Mouse (Mus musculus) limb, embryonic 15.5 days (tissue): Measurements from ENCODE around the gene Plcxd3. TPM values are rescaled to one million over a fixed set of nuclear protein-coding genes. Genes with fewer than 3 reads are reported as not detected.
A peak's percentile ranks its signal among the peaks of the same experiment; 100 is the strongest.

Source experiments
- ATAC-seq: fragments of 200-750 bp; cut with Nextera tagmentation; 2 replicates; pipeline ENCODE4 v1.8.0; 2017; ENCODE audit warnings: low read depth, moderate TSS enrichment; ENCODE audit not compliant: insufficient number of reproducible peaks, low FRiP score, low TSS enrichment
- H3K27ac ChIP-seq: fragments of 300-500 bp; sonication (generic); 2 replicates; pipeline ENCODE4 v1.5.1; 2015; ENCODE audit warnings: moderate library complexity, mild to moderate bottlenecking, inconsistent platforms
- H3K27me3 ChIP-seq: fragments of 300-500 bp; sonication (generic); 2 replicates; pipeline ENCODE4 v1.6.1; 2015; ENCODE audit warnings: inconsistent platforms
- H3K36me3 ChIP-seq: fragments of 300-500 bp; sonication (generic); 2 replicates; pipeline ENCODE4 v1.6.1; 2015; ENCODE audit warnings: inconsistent platforms
- H3K4me1 ChIP-seq: fragments of 300-500 bp; sonication (generic); 2 replicates; pipeline ENCODE4 v1.6.1; 2015; ENCODE audit warnings: inconsistent platforms
- H3K4me2 ChIP-seq: fragments of 300-500 bp; sonication (generic); 2 replicates; pipeline ENCODE4 v1.6.1; 2015; ENCODE audit warnings: mild to moderate bottlenecking, inconsistent platforms
- H3K4me3 ChIP-seq: fragments of 300-500 bp; sonication (generic); 2 replicates; pipeline ENCODE4 v1.5.1; 2015; ENCODE audit warnings: mild to moderate bottlenecking, inconsistent platforms
- H3K9ac ChIP-seq: fragments of 300-500 bp; sonication (generic); 2 replicates; pipeline ENCODE4 v1.6.1; 2015; ENCODE audit warnings: inconsistent platforms
- H3K9me3 ChIP-seq: fragments of 300-500 bp; sonication (generic); 2 replicates; pipeline ENCODE4 v1.6.1; 2016; ENCODE audit warnings: inconsistent platforms
- WGBS: fragments of 180-500 bp; shearing (Covaris S2); methylation state at CpG from one replicate; pipeline ENCODE4 v1.1.7; 2015; 5-methylcytosine and 5-hydroxymethylcytosine counted together
- polyA plus RNA-seq: library from polyadenylated mRNA; unstranded; fragments of >200 nt; fragmentation: Nextera tagmentation; extraction: Ambion mirVana; gene quantifications from 2 replicates; pipeline ENCODE4 v1.2.1, GENCODE M21; 2015

Plcxd3 gene
- 2.1 TPM in 2 replicates for polyA plus RNA-seq

DNA sequence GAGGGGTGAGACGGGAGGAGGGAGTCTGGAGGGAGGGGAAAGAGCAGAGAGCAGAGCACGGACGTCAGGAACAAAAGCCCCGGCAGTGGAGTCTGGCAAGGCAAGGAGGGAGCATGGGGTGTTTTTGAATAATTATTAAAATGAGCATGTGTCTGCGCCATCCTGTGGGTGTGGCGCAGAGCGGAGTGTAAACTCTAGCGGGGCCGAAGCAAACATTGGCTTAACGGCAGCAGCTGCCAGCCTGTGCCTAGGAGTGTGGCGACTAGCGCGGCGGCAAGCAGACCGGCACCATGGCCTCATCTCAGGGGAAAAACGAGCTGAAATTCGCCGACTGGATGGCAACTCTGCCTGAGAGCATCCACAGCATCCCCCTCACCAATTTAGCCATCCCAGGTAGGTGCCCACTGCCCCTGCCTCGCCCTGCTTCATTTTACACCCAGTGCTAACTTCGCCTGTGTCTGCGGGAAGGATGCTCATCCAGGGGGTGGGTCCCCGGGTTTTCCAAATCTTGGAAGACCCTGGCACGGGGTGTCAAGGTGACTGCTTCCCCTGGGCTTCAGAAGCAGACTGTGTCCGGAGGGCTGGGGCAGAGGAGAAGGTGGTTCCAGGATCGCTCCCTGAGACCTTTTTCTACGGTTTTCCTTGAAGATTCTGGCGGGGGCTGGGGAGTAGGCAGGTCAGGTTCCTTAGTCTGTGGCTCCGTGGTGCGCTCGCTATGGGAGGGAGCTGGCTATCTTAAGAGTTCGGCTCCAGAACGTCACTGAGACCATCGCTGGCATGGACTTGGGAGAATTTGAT, at the start of gene Plcxd3:
Gene Plcxd3, plus strand, starts transcription at position 69 of the 798 bp plus-strand sequence.
- H3K9ac ChIP-seq: peak within 1 kb of the TSS; percentile 26; the same call in 1 of the 2 replicates
- peak within 1 kb of the TSS; percentile 74 for H3K4me2 ChIP-seq
- H3K4me1 ChIP-seq: peaks cover 11% of the 10 kb centered on the region
- H3K4me3 ChIP-seq: peak within 1 kb of the TSS; percentile 40
- no peak for ATAC-seq
- under 1% methylated on average over 33 of the region's 33 CpGs for WGBS
- no peak within 1 kb of the TSS for H3K27ac ChIP-seq
- H3K9me3 ChIP-seq: no peaks in the 10 kb centered on the region
- peaks cover 15% of the 10 kb centered on the region; the same call in 1 of the 2 replicates for H3K27me3 ChIP-seq
- H3K36me3 ChIP-seq: no peaks in the 10 kb centered on the region

DNA sequence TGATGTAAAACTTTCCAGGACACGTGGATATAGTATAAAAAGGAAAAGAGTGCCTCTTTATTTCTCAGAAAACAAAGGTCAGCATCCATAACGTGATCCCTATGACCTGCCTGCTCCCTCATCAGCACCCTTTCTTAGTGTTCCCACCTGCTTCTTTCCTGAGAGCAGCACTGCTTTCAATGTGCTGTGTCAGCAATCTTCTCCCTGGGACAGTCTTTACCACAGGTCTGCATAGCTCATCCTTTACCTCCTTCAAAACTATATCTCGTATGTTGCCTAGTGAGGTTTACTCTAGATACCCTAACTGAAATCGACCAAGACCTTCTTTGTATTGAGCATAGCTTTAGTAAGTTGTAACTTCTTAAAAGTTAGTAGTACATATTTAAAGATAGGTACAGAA, 43.4 kb upstream of the Plcxd3 start:
- 76% methylated on average over 4 of the region's 4 CpGs for WGBS
- Histone ChIP-seq H3K36me3 (no peaks in the 10 kb centered on the region), H3K4me2 (no peak overlapping the region), H3K27me3 (no peaks in the 10 kb centered on the region), H3K9ac (no peak overlapping the region), H3K27ac (no peak overlapping the region), H3K4me1 (no peaks in the 10 kb centered on the region), H3K4me3 (no peak overlapping the region), H3K9me3 (no peaks in the 10 kb centered on the region)
- no peak for ATAC-seq

DNA sequence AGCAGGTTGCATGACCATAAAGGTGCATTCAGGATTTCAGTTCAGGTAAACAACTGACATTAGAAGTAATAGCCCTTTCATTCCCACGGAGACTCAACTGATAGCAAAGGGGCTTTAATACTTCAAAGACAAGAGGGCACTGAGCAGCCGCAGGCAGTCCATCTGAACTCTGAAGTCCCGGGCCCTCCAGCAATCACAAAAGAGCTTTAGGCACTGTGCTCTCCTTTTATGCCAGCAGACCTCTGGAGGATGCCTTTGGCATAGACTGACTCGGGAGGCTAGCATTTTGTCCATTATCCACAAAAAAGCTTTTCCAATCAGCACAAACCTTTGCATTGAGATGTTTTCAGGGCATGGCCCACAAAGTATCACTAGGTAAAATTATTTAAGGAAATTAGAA, 33.7 kb upstream of the Plcxd3 start:
- H3K4me1 ChIP-seq: no peaks in the 10 kb centered on the region
- no peaks in the 10 kb centered on the region for H3K27me3 ChIP-seq
- no peak overlapping the region for H3K27ac ChIP-seq
- no peak overlapping the region for H3K9ac ChIP-seq
- WGBS: 19% methylated on average over 4 of the region's 4 CpGs
- H3K4me3 ChIP-seq: no peak overlapping the region
- H3K9me3 ChIP-seq: no peaks in the 10 kb centered on the region
- no peak overlapping the region for H3K4me2 ChIP-seq
- no peak for ATAC-seq
- no peaks in the 10 kb centered on the region for H3K36me3 ChIP-seq

DNA sequence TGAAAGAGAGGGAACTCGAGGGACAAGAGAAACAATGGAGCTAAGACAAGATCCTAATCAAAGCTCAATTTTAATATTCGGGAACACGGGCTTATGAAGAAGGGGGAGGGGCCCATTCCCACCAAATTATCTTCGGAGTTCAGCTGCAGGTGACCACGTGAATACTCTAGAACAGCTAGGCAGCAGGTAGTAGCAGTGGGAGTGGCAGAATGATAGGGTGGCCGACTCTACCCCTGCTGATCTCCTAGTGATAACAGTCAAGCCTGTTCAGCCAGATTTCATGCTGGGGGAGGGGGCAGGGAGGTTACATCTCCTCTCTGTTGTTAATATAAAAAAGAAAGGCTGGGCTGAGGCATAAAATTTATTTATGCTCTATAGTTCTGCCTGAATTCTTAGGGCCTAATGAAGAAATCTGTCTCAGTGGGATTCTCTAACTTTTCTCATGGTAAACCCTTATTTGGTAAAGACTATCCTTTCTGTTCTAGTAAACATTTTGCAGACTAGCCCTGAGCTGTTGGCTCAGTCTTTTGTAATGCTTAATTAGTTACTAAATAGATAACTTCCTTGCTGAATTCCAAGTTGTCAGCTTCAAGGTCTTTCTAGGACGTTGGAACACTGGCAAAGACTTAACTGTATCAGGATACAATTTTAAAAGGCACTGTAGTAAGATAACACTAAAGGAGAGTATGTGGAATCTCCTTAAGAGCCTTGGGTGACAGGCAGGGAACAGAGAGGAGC, 26.3 kb upstream of the Plcxd3 start:
- no peak for ATAC-seq
- WGBS: 31% methylated on average over 7 of the region's 7 CpGs
- Histone ChIP-seq H3K9me3 (no peaks in the 10 kb centered on the region), H3K27me3 (no peaks in the 10 kb centered on the region), H3K27ac (no peak overlapping the region), H3K36me3 (no peaks in the 10 kb centered on the region), H3K4me3 (no peak overlapping the region), H3K4me1 (no peaks in the 10 kb centered on the region), H3K4me2 (no peak overlapping the region), H3K9ac (no peak overlapping the region)

DNA sequence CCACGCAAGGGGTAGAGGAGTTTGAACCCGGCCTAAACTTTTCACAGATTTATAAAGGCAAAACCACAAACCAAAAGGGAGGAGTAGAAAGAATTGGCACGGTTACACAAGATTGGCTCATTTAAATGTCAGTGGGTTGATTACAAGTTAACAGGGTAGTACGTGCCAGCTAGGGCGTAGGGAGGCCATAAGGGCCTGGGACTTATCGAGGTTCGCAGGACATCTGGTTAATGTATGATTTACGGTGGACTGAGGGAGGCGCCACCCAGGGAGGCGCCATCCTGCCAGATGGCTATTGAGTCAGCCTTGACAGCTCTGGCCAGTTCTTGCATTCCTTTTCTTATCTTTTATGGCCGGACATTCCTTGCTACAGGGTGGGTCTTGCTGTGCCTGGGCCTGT, 18.9 kb upstream of the Plcxd3 start:
- Histone ChIP-seq H3K9ac (no peak overlapping the region), H3K4me2 (no peak overlapping the region), H3K9me3 (no peaks in the 10 kb centered on the region), H3K4me1 (no peaks in the 10 kb centered on the region), H3K36me3 (no peaks in the 10 kb centered on the region), H3K4me3 (no peak overlapping the region), H3K27me3 (no peaks in the 10 kb centered on the region), H3K27ac (no peak overlapping the region)
- WGBS: 63% methylated on average over 11 of the region's 11 CpGs
- no peak for ATAC-seq

DNA sequence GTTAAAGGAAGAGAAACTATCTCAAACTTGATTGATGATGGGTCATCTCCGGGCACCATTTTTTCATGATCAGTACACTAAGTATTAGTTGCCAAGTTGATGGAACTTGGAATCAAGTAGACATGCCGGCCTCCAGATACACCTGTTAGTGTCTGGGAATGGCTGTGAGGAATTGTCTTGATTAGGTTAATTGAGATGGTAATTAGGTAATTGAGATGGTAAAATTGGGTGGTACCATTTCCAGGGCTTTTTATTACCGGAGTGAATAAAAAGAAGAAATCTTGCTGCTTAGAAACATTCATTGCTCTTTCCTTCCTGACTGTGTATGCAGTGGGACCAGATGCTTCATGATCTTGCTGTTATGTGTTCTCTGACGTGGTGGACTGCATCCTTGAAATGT, 17.6 kb upstream of the Plcxd3 start:
- Histone ChIP-seq H3K36me3 (no peaks in the 10 kb centered on the region), H3K9me3 (no peaks in the 10 kb centered on the region), H3K4me2 (no peak overlapping the region), H3K27me3 (no peaks in the 10 kb centered on the region), H3K4me3 (no peak overlapping the region), H3K4me1 (no peaks in the 10 kb centered on the region), H3K27ac (no peak overlapping the region), H3K9ac (no peak overlapping the region)
- no peak for ATAC-seq
- 74% methylated on average over 4 of the region's 4 CpGs for WGBS

DNA sequence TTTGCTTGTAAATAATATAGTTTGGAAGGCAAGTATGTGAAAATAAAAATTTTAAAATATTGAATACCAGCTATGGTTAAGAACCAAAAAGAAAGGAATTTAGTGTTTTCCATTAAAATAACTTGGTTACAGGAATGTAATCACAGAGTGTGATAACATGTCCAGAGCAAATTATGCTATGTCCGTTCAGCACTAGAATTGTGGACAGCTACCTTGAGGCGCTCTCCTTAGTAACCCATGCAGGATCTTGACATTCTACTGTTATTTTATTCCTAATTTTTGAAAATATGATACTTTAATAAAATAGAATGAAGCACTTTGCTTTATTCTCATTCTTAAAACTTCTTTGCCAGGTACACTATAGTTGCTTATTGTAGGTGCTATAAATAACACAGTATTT, 7.5 kb upstream of the Plcxd3 start:
- H3K4me1 ChIP-seq: no peaks in the 10 kb centered on the region
- H3K9me3 ChIP-seq: no peaks in the 10 kb centered on the region
- H3K9ac ChIP-seq: no peak overlapping the region
- 54% methylated on average over 2 of the region's 2 CpGs for WGBS
- no peak for ATAC-seq
- H3K4me3 ChIP-seq: no peak overlapping the region
- H3K36me3 ChIP-seq: no peaks in the 10 kb centered on the region
- no peak overlapping the region for H3K4me2 ChIP-seq
- no peak overlapping the region for H3K27ac ChIP-seq
- H3K27me3 ChIP-seq: no peaks in the 10 kb centered on the region

DNA sequence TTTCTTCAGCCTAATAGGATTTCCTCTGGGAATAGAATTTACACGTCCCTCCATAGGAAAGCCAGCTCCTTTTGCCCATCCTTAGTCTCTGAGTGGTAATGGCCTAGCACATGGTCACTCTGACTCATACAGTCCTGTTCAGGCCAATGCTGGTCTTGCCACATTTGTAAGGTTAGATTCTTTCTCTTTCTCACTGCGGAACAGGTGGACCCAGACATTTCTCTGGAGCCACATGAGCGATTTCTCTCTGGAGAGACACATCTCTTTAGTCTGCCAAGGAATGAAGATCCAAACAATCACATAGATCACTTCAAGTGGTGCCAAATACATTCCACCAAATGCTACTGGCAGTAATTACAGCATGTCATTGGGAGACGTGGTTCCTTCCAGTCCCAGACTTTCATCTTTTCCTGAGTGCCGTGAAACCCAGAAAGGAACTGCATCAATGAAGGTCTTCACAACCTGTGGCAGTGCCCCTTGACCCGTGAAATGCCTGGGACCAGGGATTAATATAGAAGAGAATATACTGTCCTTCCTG, 769 bp upstream of the Plcxd3 start:
- H3K9me3 ChIP-seq: no peaks in the 10 kb centered on the region
- H3K9ac ChIP-seq: no peak overlapping the region
- 56% methylated on average over 6 of the region's 6 CpGs for WGBS
- H3K27me3 ChIP-seq: peaks cover 15% of the 10 kb centered on the region; the same call in 1 of the 2 replicates
- 0 out of 2 replicates have a peak overlapping the region, but pooled peaks have one; percentile 74 for H3K4me2 ChIP-seq
- no peaks in the 10 kb centered on the region for H3K36me3 ChIP-seq
- ATAC-seq: no peak
- no peak overlapping the region for H3K27ac ChIP-seq
- H3K4me3 ChIP-seq: no peak overlapping the region
- peaks cover 11% of the 10 kb centered on the region for H3K4me1 ChIP-seq

DNA sequence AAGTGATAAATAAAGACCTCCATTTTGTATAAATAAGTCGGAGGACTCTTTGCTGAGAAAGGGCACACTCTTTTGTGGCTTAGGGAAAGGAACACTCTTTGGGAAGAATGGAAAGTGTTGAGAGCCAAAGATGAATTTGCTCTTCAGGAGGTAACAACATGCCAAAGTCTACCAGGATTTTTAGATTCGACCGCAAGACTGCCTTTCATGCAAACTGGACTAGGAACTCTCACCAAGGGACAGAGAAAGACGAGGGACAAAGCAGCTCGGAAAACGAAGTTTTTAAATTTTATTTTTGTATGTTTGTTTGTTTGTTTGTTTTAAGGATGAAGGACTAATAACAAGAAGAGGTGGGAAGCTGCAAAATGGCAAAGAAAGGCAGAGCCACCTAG, 264 bp upstream of the Plcxd3 start:
- Histone ChIP-seq H3K4me2 (peak overlapping the region; percentile 74), H3K27me3 (peaks cover 15% of the 10 kb centered on the region; the same call in 1 of the 2 replicates), H3K36me3 (no peaks in the 10 kb centered on the region), H3K4me1 (peaks cover 11% of the 10 kb centered on the region), H3K4me3 (peak overlapping the region; percentile 40), H3K27ac (no peak overlapping the region), H3K9me3 (no peaks in the 10 kb centered on the region), H3K9ac (peak overlapping the region; percentile 26; the same call in 1 of the 2 replicates)
- ATAC-seq: no peak
- 19% methylated on average over 6 of the region's 6 CpGs for WGBS

DNA sequence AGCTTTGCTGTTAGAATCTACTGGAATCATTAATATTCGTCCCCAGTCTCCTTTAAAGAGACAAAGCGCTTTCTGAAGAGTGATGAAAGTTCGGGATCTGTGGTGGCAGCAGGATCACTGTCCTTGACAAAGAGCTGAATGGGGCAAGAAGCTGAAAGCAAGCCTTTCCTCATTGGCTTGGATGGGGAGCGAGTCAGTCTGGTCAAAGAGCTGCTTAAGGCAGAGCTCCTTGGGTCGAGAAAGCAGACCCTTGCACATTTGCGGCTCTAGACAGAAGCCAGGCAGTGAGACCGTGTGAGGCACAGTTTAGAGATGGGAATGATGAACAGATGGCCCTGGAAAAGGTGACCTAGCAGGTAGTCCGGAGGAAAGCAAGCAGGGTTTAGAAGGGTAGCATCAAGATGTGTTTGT, 935 bp downstream of the Plcxd3 start:
- Histone ChIP-seq H3K27me3 (peaks cover 15% of the 10 kb centered on the region; the same call in 1 of the 2 replicates), H3K4me1 (peaks cover 11% of the 10 kb centered on the region), H3K27ac (no peak overlapping the region), H3K9me3 (no peaks in the 10 kb centered on the region), H3K9ac (no peak overlapping the region), H3K36me3 (no peaks in the 10 kb centered on the region), H3K4me3 (peak overlapping the region; percentile 40), H3K4me2 (peak overlapping the region; percentile 74)
- no peak for ATAC-seq
- WGBS: 15% methylated on average over 8 of the region's 8 CpGs

DNA sequence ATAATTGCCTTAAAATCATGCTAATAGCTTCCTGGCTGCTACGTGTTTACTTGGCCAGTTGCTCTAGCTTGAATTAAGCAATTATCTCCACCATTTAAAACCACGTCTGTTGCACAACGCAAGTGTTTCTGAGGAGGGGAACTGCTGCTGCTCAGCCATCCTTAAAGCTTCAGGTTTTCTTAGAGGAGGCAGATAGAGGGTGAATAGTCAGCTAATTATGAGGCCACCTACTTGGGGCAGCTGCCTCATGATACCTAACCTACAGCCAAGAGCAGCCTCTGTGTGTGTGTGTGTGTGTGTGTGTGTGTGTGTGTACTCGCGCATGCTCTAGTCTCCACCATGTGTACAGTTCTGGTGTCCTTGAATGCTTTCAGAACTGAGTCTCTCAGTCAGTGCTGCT, 3.5 kb downstream of the Plcxd3 start:
- no peak overlapping the region for H3K4me3 ChIP-seq
- WGBS: 60% methylated on average over 5 of the region's 5 CpGs
- H3K27me3 ChIP-seq: peaks cover 15% of the 10 kb centered on the region; the same call in 1 of the 2 replicates
- no peak overlapping the region for H3K27ac ChIP-seq
- H3K4me2 ChIP-seq: no peak overlapping the region
- no peak overlapping the region for H3K9ac ChIP-seq
- H3K9me3 ChIP-seq: no peaks in the 10 kb centered on the region
- H3K36me3 ChIP-seq: no peaks in the 10 kb centered on the region
- peaks cover 11% of the 10 kb centered on the region for H3K4me1 ChIP-seq
- ATAC-seq: no peak

DNA sequence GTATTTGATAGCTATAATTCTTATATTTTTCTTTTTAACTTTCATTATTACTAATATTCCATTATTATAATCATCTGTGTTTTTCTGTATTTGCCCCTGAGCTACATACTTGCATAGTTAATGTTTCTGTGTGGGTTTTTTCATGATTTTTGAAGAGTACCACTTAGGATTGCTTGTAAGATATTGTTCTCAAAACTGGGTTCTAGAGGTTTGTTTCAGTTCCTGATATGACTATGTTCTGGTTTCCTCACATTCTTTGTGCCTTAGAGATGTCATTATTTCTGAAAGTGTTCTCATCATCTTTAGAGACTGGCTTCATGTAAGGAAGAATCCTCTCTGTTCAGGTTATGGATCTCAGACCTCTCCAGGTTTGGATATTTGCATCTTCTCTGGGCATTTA, 12.5 kb downstream of the Plcxd3 start:
- no peak overlapping the region for H3K9ac ChIP-seq
- H3K27ac ChIP-seq: no peak overlapping the region
- H3K4me2 ChIP-seq: no peak overlapping the region
- no peak overlapping the region for H3K4me3 ChIP-seq
- no peaks in the 10 kb centered on the region for H3K36me3 ChIP-seq
- no peaks in the 10 kb centered on the region for H3K9me3 ChIP-seq
- H3K4me1 ChIP-seq: no peaks in the 10 kb centered on the region
- no peaks in the 10 kb centered on the region for H3K27me3 ChIP-seq
- ATAC-seq: no peak
